Mouse (Mus musculus) megakaryocyte, embryonic 14.5 days (primary cell): Measurements from ENCODE around the gene Gm10192.
"Not testable (repeated sequence)": the region's sequence is repeated elsewhere in the genome, so short reads cannot be mapped to it uniquely, and the experiment has no call there.

Experiments
- FLI1 ChIP-seq: IDR thresholded peaks from 2 replicates; pipeline ENCODE4 v1.6.1; 2012; ENCODE audit warnings: low read length, inconsistent platforms, mixed read lengths
- GATA1 ChIP-seq: IDR thresholded peaks from 3 replicates; pipeline ENCODE4 v1.6.1; 2012; ENCODE audit warnings: mixed read lengths, low read length, inconsistent platforms, borderline replicate concordance

DNA sequence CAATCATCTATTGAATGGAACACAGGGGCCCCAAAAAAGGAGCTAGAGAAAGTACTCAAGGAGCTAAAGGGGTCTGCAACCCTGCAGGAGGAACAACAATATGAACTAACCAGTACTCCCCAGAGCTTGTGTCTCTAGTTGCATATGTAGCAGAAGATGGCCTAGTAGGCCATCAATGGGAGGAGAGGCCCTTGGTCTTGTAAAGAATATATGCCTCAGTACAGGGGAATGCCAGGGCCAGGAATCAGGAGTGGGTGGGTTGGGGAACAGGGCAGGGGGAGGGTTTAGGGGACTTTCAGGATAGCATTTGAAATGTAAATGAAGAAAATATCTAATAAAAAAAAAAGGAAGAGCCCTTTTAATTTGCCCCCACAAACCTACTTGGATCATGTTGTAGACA, at the start of gene Gm10192:
- not testable (repeated sequence) for TF ChIP-seq GATA1, FLI1
